Mouse (Mus musculus) heart, postnatal 0 days (tissue): ENCODE results near the gene Ehd1.

ENCODE experiments used
- CTCF ChIP-seq: IDR thresholded peaks from 2 replicates; pipeline ENCODE4 v1.5.1; 2016; ENCODE audit warnings: antibody characterized with exemption, control low read depth, low read depth
- EP300 ChIP-seq: IDR thresholded peaks from 2 replicates; pipeline ENCODE4 v1.6.1; 2016; ENCODE audit warnings: antibody characterized with exemption, low read depth

DNA sequence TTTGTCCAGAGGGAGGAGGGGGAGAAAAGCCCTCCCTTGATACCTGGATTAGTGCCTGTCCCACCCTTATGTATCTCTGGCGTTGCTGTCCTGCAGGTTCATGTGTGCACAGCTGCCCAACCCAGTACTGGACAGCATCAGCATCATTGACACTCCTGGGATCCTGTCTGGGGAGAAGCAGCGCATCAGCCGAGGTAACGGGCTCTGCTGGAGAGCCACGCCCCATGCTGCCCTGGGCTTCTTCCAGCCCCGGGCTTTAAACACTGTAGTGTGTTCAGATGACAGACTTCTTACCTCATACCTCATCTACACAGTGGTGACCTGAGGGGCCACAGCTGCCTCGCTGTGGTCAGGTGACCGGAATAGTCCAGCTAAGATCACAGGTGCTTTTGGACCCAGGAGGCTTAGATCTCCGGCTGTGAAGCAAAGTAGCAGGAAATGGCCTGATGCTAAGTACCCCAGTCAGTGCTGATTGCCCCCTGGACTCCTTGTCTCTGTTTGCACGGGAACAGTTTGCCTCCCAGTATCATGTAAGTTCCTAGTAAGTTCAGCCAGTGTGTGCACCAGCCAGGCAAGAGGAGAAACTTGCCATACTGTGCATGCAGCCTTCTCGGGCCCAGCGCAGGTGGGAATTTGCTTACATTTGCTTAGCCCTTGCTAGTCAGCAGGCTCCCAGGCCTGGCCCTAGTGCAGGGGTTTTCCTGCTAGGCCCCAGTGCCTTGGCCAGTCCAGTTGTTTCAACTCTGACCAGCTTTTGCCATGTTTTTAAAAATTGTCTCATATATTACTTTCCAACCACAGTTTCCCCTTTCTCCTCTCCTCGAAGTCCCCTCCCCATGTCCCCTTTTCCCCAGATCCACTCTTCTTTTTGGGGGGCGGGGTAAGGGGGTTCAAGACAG lies 4.8 kb downstream of the Ehd1 start:
- TF ChIP-seq EP300, result no peak
- no peak for TF ChIP-seq CTCF
